Mouse (Mus musculus) liver, adult 2 months (tissue): ENCODE results near the gene Acta1. TPM values are rescaled to one million over a fixed set of nuclear protein-coding genes. Genes with fewer than 3 reads are reported as not detected.

ENCODE experiments used
- DNase-seq: peaks from one replicate; pipeline ENCODE4 v3.0.0-alpha.2; 2011; ENCODE audit warnings: low read depth, low spot score; ENCODE audit errors: extremely low read depth
- H3K27ac ChIP-seq: fragments of 200-500 bp; replicated peaks from 2 replicates; pipeline ENCODE4 v1.5.1; 2012; ENCODE audit warnings: low read depth, mild to moderate bottlenecking, control low read depth, inconsistent platforms, low read length; ENCODE audit not compliant: insufficient read depth
- H3K27me3 ChIP-seq: fragments of 200-500 bp; 2 replicates; pipeline ENCODE4 v1.6.1; 2012; ENCODE audit warnings: mild to moderate bottlenecking, moderate library complexity, low read length, inconsistent platforms; ENCODE audit not compliant: control insufficient read depth, insufficient read depth
- H3K36me3 ChIP-seq: fragments of 200-500 bp; 2 replicates; pipeline ENCODE4 v1.6.1; 2012; ENCODE audit warnings: low read length, inconsistent platforms; ENCODE audit not compliant: control insufficient read depth, insufficient read depth
- H3K4me1 ChIP-seq: fragments of 200-500 bp; 2 replicates; pipeline ENCODE4 v1.6.1; 2011; ENCODE audit warnings: low read length; ENCODE audit not compliant: control insufficient read depth, insufficient read depth
- H3K4me3 ChIP-seq: fragments of 200-500 bp; 2 replicates; pipeline ENCODE4 v1.5.1; 2011; ENCODE audit warnings: low read depth, mild to moderate bottlenecking, control low read depth, low read length, moderate library complexity; ENCODE audit not compliant: insufficient read depth
- H3K79me2 ChIP-seq: fragments of 200-500 bp; 2 replicates; pipeline ENCODE4 v1.6.1; 2012; ENCODE audit warnings: inconsistent platforms, mild to moderate bottlenecking, low read length, moderate library complexity; ENCODE audit not compliant: control insufficient read depth, insufficient read depth
- H3K9ac ChIP-seq: fragments of 200-500 bp; 2 replicates; pipeline ENCODE4 v1.6.1; 2012; ENCODE audit warnings: low read depth, mild to moderate bottlenecking, control low read depth, inconsistent platforms, low read length
- CTCF ChIP-seq: fragments of 200-500 bp; IDR thresholded peaks from 2 replicates; pipeline ENCODE4 v1.5.1; 2011; ENCODE audit warnings: low read depth, low read length, control low read depth
- POLR2A ChIP-seq: fragments of 200-500 bp; IDR thresholded peaks from 2 replicates; pipeline ENCODE4 v1.6.1; 2011; ENCODE audit warnings: low read length, control low read depth; ENCODE audit not compliant: insufficient read depth; ENCODE audit errors: extremely low read depth
- WGBS: fragments of 180-500 bp; shearing (Covaris S2); methylation state at CpG from one replicate; pipeline ENCODE4 v1.1.7; 2018; 5-methylcytosine and 5-hydroxymethylcytosine counted together
- polyA plus RNA-seq: library from polyadenylated mRNA; depleted of rRNA; stranded (reverse); fragments of >200 nt; gene quantifications from 2 replicates; pipeline ENCODE4 v1.2.3, GENCODE M21; 2012
- total RNA-seq: library from RNA; depleted of rRNA; stranded (reverse); fragments of >200 nt; gene quantifications from 2 replicates; pipeline ENCODE4 v1.2.3, GENCODE M21; 2014

Gene Acta1
- total and polyA plus RNA-seq, 2 experiments: 0.11 to 16.6 TPM

DNA sequence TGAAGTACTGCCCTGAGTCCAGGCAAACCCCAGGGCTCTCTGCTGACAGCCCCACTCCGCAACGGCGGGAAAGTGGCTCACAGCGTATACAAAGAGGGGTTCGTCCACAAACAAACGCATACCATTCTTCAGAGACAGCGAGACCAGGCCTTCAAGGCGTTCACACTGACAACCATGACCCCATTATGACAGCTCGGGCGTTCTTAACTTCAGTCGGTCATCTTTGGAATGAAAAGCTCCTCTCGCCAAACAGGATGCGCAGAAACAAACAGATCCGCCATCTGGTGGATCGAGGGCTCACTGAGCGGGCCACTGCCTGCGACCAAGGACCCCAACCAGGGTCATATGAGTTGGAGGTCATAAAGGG lies 36.0 kb downstream of the Acta1 start:
- TF ChIP-seq POLR2A (no peak), CTCF (no peak)
- no peak for DNase-seq
- H3K9ac ChIP-seq: peak overlapping the region; percentile 66
- H3K4me3 ChIP-seq: peak overlapping the region; percentile 79
- no peak overlapping the region for H3K27ac ChIP-seq
- H3K36me3 ChIP-seq: no peaks in the 10 kb centered on the region
- 5% methylated on average over 17 of the region's 17 CpGs for WGBS
- no peaks in the 10 kb centered on the region for H3K27me3 ChIP-seq
- H3K79me2 ChIP-seq: no peaks in the 10 kb centered on the region
- 0 out of 2 replicates have a peak, but pooled peaks cover 4% of the 10 kb centered on the region for H3K4me1 ChIP-seq

DNA sequence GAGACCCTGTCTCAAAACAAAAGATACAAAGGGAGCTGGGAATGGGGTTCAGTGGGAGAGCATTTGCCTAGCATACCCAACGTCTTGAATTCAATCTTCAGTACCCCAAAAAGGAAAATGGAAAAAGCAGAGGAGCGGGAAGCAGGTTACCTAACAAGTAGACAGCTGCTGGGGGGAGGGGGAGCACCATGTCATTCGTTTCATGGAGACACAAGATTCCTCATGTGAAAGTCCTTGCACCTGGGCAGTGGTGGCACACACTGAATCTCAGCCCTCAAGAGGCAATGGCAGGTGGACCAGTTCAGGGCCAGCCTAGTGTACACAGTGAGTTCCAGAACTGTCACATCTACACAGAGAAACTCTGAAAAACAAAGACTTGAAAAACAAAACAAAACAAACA lies 37.2 kb downstream of the Acta1 start:
- Histone ChIP-seq H3K9ac (no peak overlapping the region), H3K36me3 (no peaks in the 10 kb centered on the region), H3K27me3 (no peaks in the 10 kb centered on the region), H3K4me1 (0 out of 2 replicates have a peak, but pooled peaks cover 4% of the 10 kb centered on the region), H3K79me2 (no peaks in the 10 kb centered on the region), H3K27ac (no peak overlapping the region), H3K4me3 (no peak overlapping the region)
- 91% methylated on average over 3 of the region's 3 CpGs for WGBS
- DNase-seq: no peak
- TF ChIP-seq CTCF (no peak), POLR2A (no peak)

DNA sequence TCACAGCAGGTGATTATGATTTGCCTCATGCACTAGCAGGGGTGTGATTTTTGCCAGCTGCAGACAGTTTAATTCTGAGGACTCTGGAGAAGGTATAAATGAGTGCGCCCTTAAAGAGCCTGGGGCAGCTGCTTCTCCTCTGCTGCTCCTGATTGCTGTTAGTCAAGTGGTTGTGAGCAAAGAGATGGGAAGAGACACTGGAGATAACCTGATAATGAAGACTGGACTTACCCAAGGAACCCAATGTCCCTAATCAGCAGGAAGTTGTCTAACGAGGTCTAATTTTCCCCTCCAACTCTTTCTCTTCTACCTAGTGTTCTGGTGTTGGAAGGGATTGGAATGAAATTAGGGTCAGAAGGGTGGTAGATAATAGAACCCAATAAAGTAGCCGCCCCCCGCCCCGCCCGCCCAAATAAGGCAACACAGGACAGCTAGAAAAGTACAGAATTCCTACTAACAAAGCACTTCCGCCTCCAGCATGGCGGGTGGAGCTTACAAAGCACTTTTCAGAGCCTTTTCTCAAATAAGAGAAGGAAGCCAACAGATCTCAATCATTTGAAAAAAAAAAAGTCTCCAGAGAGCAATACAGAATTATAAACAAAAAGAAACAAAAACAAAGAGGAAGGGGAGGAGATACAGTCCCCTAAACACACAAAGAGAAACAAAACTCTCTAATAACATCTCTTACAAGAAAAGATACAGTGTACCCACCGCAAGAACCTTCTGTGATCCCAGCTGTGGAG lies 39.6 kb downstream of the Acta1 start:
- TF ChIP-seq POLR2A (no peak), CTCF (no peak)
- WGBS: 91% methylated on average over 9 of the region's 9 CpGs

DNA sequence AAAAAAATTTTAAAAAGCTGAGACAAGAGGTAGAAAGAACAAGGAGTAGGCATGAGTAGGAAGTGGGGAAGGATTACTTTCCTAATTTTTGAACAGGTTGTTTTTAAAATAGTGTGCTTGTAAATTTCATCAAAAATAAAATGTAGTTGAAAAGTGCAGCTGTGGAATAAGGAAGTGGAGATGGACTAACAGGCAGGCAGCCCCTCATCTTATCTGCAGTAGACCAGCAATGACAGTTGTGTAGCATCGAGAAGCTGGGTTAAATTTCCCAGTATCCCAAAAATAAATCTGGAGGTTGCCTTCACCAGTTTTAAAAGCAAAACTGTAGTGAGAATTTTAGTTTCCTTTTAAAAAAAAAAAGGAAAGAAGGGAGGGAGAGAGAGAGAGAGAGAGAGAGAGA lies 40.3 kb downstream of the Acta1 start:
- no peak overlapping the region for H3K4me3 ChIP-seq
- 0 out of 2 replicates have a peak, but pooled peaks cover 4% of the 10 kb centered on the region for H3K4me1 ChIP-seq
- TF ChIP-seq CTCF (no peak), POLR2A (no peak)
- H3K27me3 ChIP-seq: no peaks in the 10 kb centered on the region
- no peak for DNase-seq
- no peaks in the 10 kb centered on the region for H3K36me3 ChIP-seq
- 87% methylated on average over 1 of the region's 1 CpGs for WGBS
- H3K27ac ChIP-seq: no peak overlapping the region
- no peak overlapping the region for H3K9ac ChIP-seq
- H3K79me2 ChIP-seq: no peaks in the 10 kb centered on the region

More for the DNA sequence above, 39.6 kb downstream of the Acta1 start:
- Histone ChIP-seq H3K27me3 (no peaks in the 10 kb centered on the region), H3K4me1 (0 out of 2 replicates have a peak, but pooled peaks cover 4% of the 10 kb centered on the region), H3K36me3 (no peaks in the 10 kb centered on the region), H3K79me2 (no peaks in the 10 kb centered on the region), H3K9ac (no peak overlapping the region), H3K4me3 (no peak overlapping the region), H3K27ac (no peak overlapping the region)
- DNase-seq: no peak

DNA sequence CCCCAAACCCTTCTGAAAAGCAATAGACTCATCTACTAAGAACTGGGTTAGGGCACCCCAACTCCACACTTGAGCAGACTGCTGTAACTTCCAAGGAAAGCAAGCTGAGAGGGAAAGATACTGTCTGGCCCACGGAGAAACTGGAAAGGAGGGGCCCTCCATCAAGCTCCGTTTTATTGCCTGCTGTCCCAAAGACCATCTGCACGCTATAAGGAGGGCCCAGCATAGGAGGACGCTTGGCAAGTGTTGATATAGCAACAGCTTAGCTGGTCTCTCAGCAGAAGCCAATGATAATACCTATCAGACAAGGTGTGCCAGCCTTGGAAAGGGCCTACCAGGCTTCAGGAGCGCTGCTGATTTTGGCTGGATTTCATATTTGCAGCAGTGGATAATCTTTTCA lies 43.0 kb downstream of the Acta1 start:
- no peak overlapping the region for H3K4me3 ChIP-seq
- TF ChIP-seq CTCF: no peak
- no peak for TF ChIP-seq POLR2A
- no peaks in the 10 kb centered on the region for H3K79me2 ChIP-seq
- no peaks in the 10 kb centered on the region for H3K4me1 ChIP-seq
- no peak for DNase-seq
- no peak overlapping the region for H3K27ac ChIP-seq
- no peaks in the 10 kb centered on the region for H3K27me3 ChIP-seq
- 78% methylated on average over 5 of the region's 5 CpGs for WGBS
- no peaks in the 10 kb centered on the region for H3K36me3 ChIP-seq
- H3K9ac ChIP-seq: no peak overlapping the region

DNA sequence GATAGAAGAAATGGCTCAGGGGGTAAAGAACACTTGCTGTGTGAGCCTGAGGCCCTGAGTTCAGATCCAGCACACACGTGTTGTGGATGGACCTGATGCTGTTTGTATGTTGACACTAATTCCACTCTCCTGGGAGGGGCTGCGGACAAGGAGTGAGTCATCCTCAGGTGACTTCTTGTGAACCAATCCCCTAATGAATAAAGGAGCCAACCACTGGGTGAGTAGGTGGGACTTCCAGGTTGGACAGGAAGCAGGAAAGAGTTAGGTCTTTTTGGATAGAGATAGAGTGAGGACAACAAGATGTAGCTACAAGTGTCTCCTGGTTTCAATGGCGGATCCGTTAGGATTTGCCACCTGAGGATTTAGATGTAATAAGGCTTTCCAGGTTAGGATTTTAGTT lies 45.2 kb downstream of the Acta1 start:
- H3K4me3 ChIP-seq: no peak overlapping the region
- no peak overlapping the region for H3K9ac ChIP-seq
- TF ChIP-seq POLR2A: no peak
- no peak for TF ChIP-seq CTCF
- no peak for DNase-seq
- no peak overlapping the region for H3K27ac ChIP-seq
- WGBS: 88% methylated on average over 4 of the region's 4 CpGs
- no peaks in the 10 kb centered on the region for H3K36me3 ChIP-seq
- H3K79me2 ChIP-seq: no peaks in the 10 kb centered on the region
- no peaks in the 10 kb centered on the region for H3K27me3 ChIP-seq
- H3K4me1 ChIP-seq: no peaks in the 10 kb centered on the region
